Mouse (Mus musculus) kidney, adult 2 months (tissue): ENCODE results near the gene Gpx4. TPM values are rescaled to one million over a fixed set of nuclear protein-coding genes. Genes with fewer than 3 reads are reported as not detected.
"Not testable (repeated sequence)": the region's sequence is repeated elsewhere in the genome, so short reads cannot be mapped to it uniquely, and the experiment has no call there.

ENCODE experiments used
- DNase-seq: peaks from one replicate; pipeline ENCODE4 v3.0.0; 2021
- H3K27ac ChIP-seq: fragments of 200-500 bp; 2 replicates; pipeline ENCODE4 v1.5.1; 2012; ENCODE audit warnings: low read depth, low read length, control low read depth, inconsistent platforms; ENCODE audit not compliant: insufficient read depth
- H3K27me3 ChIP-seq: fragments of 200-500 bp; replicated peaks from 2 replicates; pipeline ENCODE4 v1.6.1; 2012; ENCODE audit warnings: mild to moderate bottlenecking, moderate library complexity, low read length, inconsistent platforms; ENCODE audit not compliant: control insufficient read depth, insufficient read depth
- H3K36me3 ChIP-seq: fragments of 200-500 bp; 2 replicates; pipeline ENCODE4 v1.6.1; 2012; ENCODE audit warnings: mild to moderate bottlenecking, moderate library complexity, low read length, inconsistent platforms; ENCODE audit not compliant: control insufficient read depth, insufficient read depth
- H3K4me1 ChIP-seq: fragments of 200-500 bp; 2 replicates; pipeline ENCODE4 v1.6.1; 2011; ENCODE audit warnings: low read length; ENCODE audit not compliant: control insufficient read depth, insufficient read depth
- H3K4me3 ChIP-seq: fragments of 200-500 bp; 2 replicates; pipeline ENCODE4 v1.5.1; 2011; ENCODE audit warnings: mild to moderate bottlenecking, low read depth, low read length, control low read depth; ENCODE audit not compliant: insufficient read depth
- CTCF ChIP-seq: fragments of 200-500 bp; conservative IDR thresholded peaks from 2 replicates; pipeline ENCODE4 v1.5.1; 2011; ENCODE audit warnings: low read depth, mild to moderate bottlenecking, control low read depth, low read length, moderate library complexity, mixed read lengths; ENCODE audit not compliant: insufficient read depth, insufficient read length
- POLR2A ChIP-seq: fragments of 200-500 bp; IDR thresholded peaks from one replicate; pipeline ENCODE4 v1.6.1; 2011; ENCODE audit warnings: low read depth, low read length, control low read depth
- WGBS: fragments of 180-500 bp; shearing (Covaris S2); methylation state at CpG from one replicate; pipeline ENCODE4 v1.1.7; 2018; 5-methylcytosine and 5-hydroxymethylcytosine counted together
- polyA plus RNA-seq: library from polyadenylated mRNA; depleted of rRNA; stranded (reverse); fragments of >200 nt; gene quantifications from 2 replicates; pipeline ENCODE4 v1.2.3, GENCODE M21; 2012

Gene Gpx4
- polyA plus RNA-seq, 1 experiment, result 1,431 TPM

- H3K27ac ChIP-seq, result peak overlapping the region; percentile 79
- TF ChIP-seq POLR2A, result no peak
- no peak for TF ChIP-seq CTCF
- H3K4me1 ChIP-seq, result peaks cover 30% of the 10 kb centered on the region
- DNase-seq, result peak; percentile 52
- H3K36me3 ChIP-seq, result no peaks in the 10 kb centered on the region
- H3K27me3 ChIP-seq, result no peaks in the 10 kb centered on the region
- H3K4me3 ChIP-seq, result no peak overlapping the region
- WGBS, result 28% methylated on average over 6 of the region's 6 CpGs
Measured at GRCm38 (mm10) chr10:80050244-80050643, 3.3 kb downstream of the Gpx4 start.

- H3K27ac ChIP-seq, result peak overlapping the region; percentile 79
- DNase-seq, result peak; percentile 65
- 29% methylated on average over 15 of the region's 15 CpGs for WGBS
- H3K4me1 ChIP-seq, result peaks cover 36% of the 10 kb centered on the region
- H3K4me3 ChIP-seq, result no peak overlapping the region
- H3K27me3 ChIP-seq, result no peaks in the 10 kb centered on the region
- H3K36me3 ChIP-seq, result no peaks in the 10 kb centered on the region
- TF ChIP-seq POLR2A (no peak), CTCF (no peak)
Measured at GRCm38 (mm10) chr10:80050885-80051617, 4.1 kb downstream of the Gpx4 start.

- Histone ChIP-seq H3K4me1 (peaks cover 36% of the 10 kb centered on the region), H3K27ac (peak overlapping the region; percentile 92), H3K27me3 (no peaks in the 10 kb centered on the region), H3K4me3 (no peak overlapping the region), H3K36me3 (no peaks in the 10 kb centered on the region; the same call in 1 of the 2 replicates)
- TF ChIP-seq CTCF (no peak), POLR2A (no peak)
- DNase-seq, result peak; percentile 95
- 24% methylated on average over 14 of the region's 14 CpGs for WGBS
Measured at GRCm38 (mm10) chr10:80051618-80052373, 4.8 kb downstream of the Gpx4 start.

- 78% methylated on average over 5 of the region's 5 CpGs for WGBS
- Histone ChIP-seq H3K4me1 (peaks cover 34% of the 10 kb centered on the region), H3K27me3 (no peaks in the 10 kb centered on the region), H3K27ac (peak overlapping the region; percentile 92), H3K4me3 (no peak overlapping the region), H3K36me3 (peaks cover 3% of the 10 kb centered on the region)
- no peak for TF ChIP-seq POLR2A
- no peak for TF ChIP-seq CTCF
- DNase-seq, result no peak
Measured at GRCm38 (mm10) chr10:80052374-80052764, 5.4 kb downstream of the Gpx4 start.

GRCm38 (mm10) chr10:80053259-80053780 lies 6.4 kb downstream of the Gpx4 start:
- H3K4me1 ChIP-seq, result peaks cover 34% of the 10 kb centered on the region
- H3K27me3 ChIP-seq, result no peaks in the 10 kb centered on the region
- peaks cover 4% of the 10 kb centered on the region for H3K36me3 ChIP-seq
- H3K27ac ChIP-seq, result peak overlapping the region; percentile 99
- H3K4me3 ChIP-seq, result peak overlapping the region; percentile 88
- DNase-seq, result peak; percentile 100
- WGBS, result under 1% methylated on average over 47 of the region's 47 CpGs
- TF ChIP-seq CTCF (no peak), POLR2A (peak; percentile 88)

GRCm38 (mm10) chr10:80053831-80054815 lies 7.2 kb downstream of the Gpx4 start:
- Histone ChIP-seq H3K4me3 (peak overlapping the region; percentile 88), H3K4me1 (peaks cover 34% of the 10 kb centered on the region), H3K36me3 (peaks cover 4% of the 10 kb centered on the region), H3K27me3 (no peaks in the 10 kb centered on the region), H3K27ac (peak overlapping the region; percentile 99)
- 0 out of 2 replicates have a peak, but pooled peaks have one; percentile 28 for TF ChIP-seq CTCF
- TF ChIP-seq POLR2A, result no peak
- WGBS, result under 1% methylated on average over 77 of the region's 77 CpGs
- peak; percentile 85 for DNase-seq

- Histone ChIP-seq H3K27ac (peak overlapping the region; percentile 99; the same call in 1 of the 2 replicates), H3K4me3 (peak overlapping the region; percentile 88), H3K4me1 (peaks cover 34% of the 10 kb centered on the region)
- WGBS, result 1% methylated on average over 3 of the region's 3 CpGs
- H3K27me3 ChIP-seq, H3K36me3 ChIP-seq, DNase-seq: not testable (repeated sequence)
Measured at GRCm38 (mm10) chr10:80054911-80055310, 7.9 kb downstream of the Gpx4 start.
